Mouse (Mus musculus) heart, embryonic 16.5 days (tissue): ENCODE measurements around the gene Gcnt4. TPM values are rescaled to one million over a fixed set of nuclear protein-coding genes. Genes with fewer than 3 reads are reported as not detected.
"Not testable (repeated sequence)": the region's sequence is repeated elsewhere in the genome, so short reads cannot be mapped to it uniquely, and the experiment has no call there.

Source experiments
- ATAC-seq: fragments of 200-750 bp; cut with Nextera tagmentation; replicated peaks from 2 replicates; pipeline ENCODE4 v1.8.0; 2017; ENCODE audit warnings: moderate number of reproducible peaks; ENCODE audit not compliant: insufficient read depth, low FRiP score; ENCODE audit errors: extremely low read depth
- H3K27ac ChIP-seq: fragments of 300-500 bp; sonication (generic); 2 replicates; pipeline ENCODE4 v1.5.1; 2014; ENCODE audit warnings: mild to moderate bottlenecking, low read length, control low read depth, moderate library complexity
- H3K27me3 ChIP-seq: fragments of 300-500 bp; sonication (generic); 2 replicates; pipeline ENCODE4 v1.6.1; 2014; ENCODE audit warnings: low read length, mixed read lengths; ENCODE audit not compliant: control insufficient read depth, insufficient read depth
- H3K36me3 ChIP-seq: fragments of 300-500 bp; sonication (generic); 2 replicates; pipeline ENCODE4 v1.6.1; 2014; ENCODE audit not compliant: control insufficient read depth, insufficient read depth
- H3K4me1 ChIP-seq: fragments of 300-500 bp; sonication (generic); 2 replicates; pipeline ENCODE4 v1.6.1; 2014; ENCODE audit warnings: low read length, mixed read lengths; ENCODE audit not compliant: control insufficient read depth, insufficient read depth
- H3K4me2 ChIP-seq: fragments of 300-500 bp; sonication (generic); 2 replicates; pipeline ENCODE4 v1.6.1; 2014; ENCODE audit warnings: low read depth, mild to moderate bottlenecking, control low read depth, low read length
- H3K4me3 ChIP-seq: fragments of 300-500 bp; sonication (generic); 2 replicates; pipeline ENCODE4 v1.5.1; 2014; ENCODE audit warnings: mild to moderate bottlenecking, control low read depth, low read length
- H3K9ac ChIP-seq: fragments of 300-500 bp; sonication (generic); 2 replicates; pipeline ENCODE4 v1.6.1; 2014; ENCODE audit warnings: low read length, control low read depth
- H3K9me3 ChIP-seq: fragments of 300-500 bp; sonication (generic); replicated peaks from 2 replicates; pipeline ENCODE4 v1.6.1; 2016; ENCODE audit warnings: low read length; ENCODE audit not compliant: control insufficient read depth
- WGBS: fragments of 180-500 bp; shearing (Covaris S2); extraction: QIAGEN DNeasy Blood & Tissue Kit; methylation state at CpG from one replicate; pipeline ENCODE4 v1.1.7; 2014; 5-methylcytosine and 5-hydroxymethylcytosine counted together
- polyA plus RNA-seq: library from polyadenylated mRNA; unstranded; fragments of >200 nt; fragmentation: Nextera tagmentation; extraction: Ambion mirVana; gene quantifications from 2 replicates; pipeline ENCODE4 v1.2.1, GENCODE M21; 2015

Gene Gcnt4
- 0.29 and 0.41 TPM in 2 replicates for polyA plus RNA-seq

- Histone ChIP-seq H3K9ac (peak within 1 kb of the TSS; percentile 78), H3K4me2 (peak within 1 kb of the TSS; percentile 97), H3K27me3 (peaks cover 12% of the 10 kb centered on the region; the same call in 1 of the 2 replicates), H3K9me3 (no peaks in the 10 kb centered on the region), H3K4me3 (peak within 1 kb of the TSS; percentile 73), H3K27ac (no peak within 1 kb of the TSS), H3K4me1 (peaks cover 2% of the 10 kb centered on the region; the same call in 1 of the 2 replicates), H3K36me3 (no peaks in the 10 kb centered on the region)
- ATAC-seq = peak; percentile 84
- 9% methylated on average over 54 of the region's 56 CpGs for WGBS
These were observed at the start of gene Gcnt4 for GRCm38 (mm10) chr13:96923999-96924961. Gene Gcnt4, plus strand, starts transcription at chr13:96924689.

- no peak overlapping the region for H3K27ac ChIP-seq
- H3K27me3 ChIP-seq = no peaks in the 10 kb centered on the region
- no peaks in the 10 kb centered on the region for H3K9me3 ChIP-seq
- 74% methylated on average over 12 of the region's 12 CpGs for WGBS
- no peaks in the 10 kb centered on the region for H3K4me1 ChIP-seq
- H3K9ac ChIP-seq = no peak overlapping the region
- no peak overlapping the region for H3K4me3 ChIP-seq
- no peaks in the 10 kb centered on the region for H3K36me3 ChIP-seq
- ATAC-seq = no peak
- no peak overlapping the region for H3K4me2 ChIP-seq
These were observed 46.0 kb upstream of the Gcnt4 start for GRCm38 (mm10) chr13:96878220-96879057.

- Histone ChIP-seq H3K4me1 (no peaks in the 10 kb centered on the region), H3K36me3 (no peaks in the 10 kb centered on the region), H3K4me2 (no peak overlapping the region), H3K27me3 (no peaks in the 10 kb centered on the region), H3K9me3 (no peaks in the 10 kb centered on the region), H3K27ac (no peak overlapping the region), H3K9ac (no peak overlapping the region), H3K4me3 (no peak overlapping the region)
- WGBS = 58% methylated on average over 1 of the region's 1 CpGs
- no peak for ATAC-seq
These were observed 40.0 kb upstream of the Gcnt4 start for GRCm38 (mm10) chr13:96884534-96884933.

- Histone ChIP-seq H3K27ac (no peak overlapping the region), H3K27me3 (no peaks in the 10 kb centered on the region)
These were observed 34.5 kb upstream of the Gcnt4 start for GRCm38 (mm10) chr13:96889985-96890384.

GRCm38 (mm10) chr13:96895144-96895543 lies 29.3 kb upstream of the Gcnt4 start:
- Histone ChIP-seq H3K4me3 (no peak overlapping the region), H3K27ac (no peak overlapping the region), H3K4me2 (no peak overlapping the region), H3K36me3 (no peaks in the 10 kb centered on the region), H3K9me3 (no peaks in the 10 kb centered on the region), H3K9ac (no peak overlapping the region), H3K4me1 (no peaks in the 10 kb centered on the region), H3K27me3 (no peaks in the 10 kb centered on the region)
- ATAC-seq = no peak
- WGBS = 84% methylated on average over 2 of the region's 2 CpGs

More at GRCm38 (mm10) chr13:96889985-96890384, 34.5 kb upstream of the Gcnt4 start:
- Histone ChIP-seq H3K4me2 (no peak overlapping the region), H3K9me3 (no peaks in the 10 kb centered on the region), H3K4me1 (no peaks in the 10 kb centered on the region), H3K4me3 (no peak overlapping the region), H3K36me3 (no peaks in the 10 kb centered on the region), H3K9ac (no peak overlapping the region)
- WGBS = 30% methylated on average over 2 of the region's 2 CpGs
- no peak for ATAC-seq

GRCm38 (mm10) chr13:96906717-96907116 lies 17.8 kb upstream of the Gcnt4 start:
- 56% methylated on average over 3 of the region's 3 CpGs for WGBS
- Histone ChIP-seq H3K9me3 (no peaks in the 10 kb centered on the region), H3K4me2 (no peak overlapping the region), H3K9ac (no peak overlapping the region), H3K27ac (no peak overlapping the region), H3K27me3 (no peaks in the 10 kb centered on the region), H3K36me3 (no peaks in the 10 kb centered on the region), H3K4me3 (no peak overlapping the region), H3K4me1 (no peaks in the 10 kb centered on the region)
- ATAC-seq = no peak

- ATAC-seq = no peak
- H3K36me3 ChIP-seq = no peaks in the 10 kb centered on the region
- no peak overlapping the region for H3K9ac ChIP-seq
- H3K4me3 ChIP-seq = no peak overlapping the region
- H3K9me3 ChIP-seq = no peaks in the 10 kb centered on the region
- no peak overlapping the region for H3K27ac ChIP-seq
- no peaks in the 10 kb centered on the region for H3K27me3 ChIP-seq
- H3K4me2 ChIP-seq = no peak overlapping the region
- WGBS = 79% methylated on average over 3 of the region's 3 CpGs
- H3K4me1 ChIP-seq = no peaks in the 10 kb centered on the region
These were observed 13.3 kb upstream of the Gcnt4 start for GRCm38 (mm10) chr13:96911202-96911601.

GRCm38 (mm10) chr13:96923134-96923533 lies 1.4 kb upstream of the Gcnt4 start:
- not testable (repeated sequence) for H3K4me3 ChIP-seq, H3K9ac ChIP-seq, H3K27ac ChIP-seq, H3K9me3 ChIP-seq, ATAC-seq, H3K4me1 ChIP-seq, H3K36me3 ChIP-seq, H3K4me2 ChIP-seq
- H3K27me3 ChIP-seq = peaks cover 12% of the 10 kb centered on the region; the same call in 1 of the 2 replicates
- 89% methylated on average over 4 of the region's 4 CpGs for WGBS
